Mouse (Mus musculus): ENCODE measurements around the gene Tpi1. TPM values are rescaled to one million over a fixed set of nuclear protein-coding genes. Genes with fewer than 3 reads are reported as not detected.
"Not testable (repeated sequence)": the region's sequence is repeated elsewhere in the genome, so short reads cannot be mapped to it uniquely, and the experiment has no call there.

Tpi1 gene
- total and polyA plus RNA-seq, 2 experiments from 2014 or later = 1,142 to 1,544 TPM

DNA sequence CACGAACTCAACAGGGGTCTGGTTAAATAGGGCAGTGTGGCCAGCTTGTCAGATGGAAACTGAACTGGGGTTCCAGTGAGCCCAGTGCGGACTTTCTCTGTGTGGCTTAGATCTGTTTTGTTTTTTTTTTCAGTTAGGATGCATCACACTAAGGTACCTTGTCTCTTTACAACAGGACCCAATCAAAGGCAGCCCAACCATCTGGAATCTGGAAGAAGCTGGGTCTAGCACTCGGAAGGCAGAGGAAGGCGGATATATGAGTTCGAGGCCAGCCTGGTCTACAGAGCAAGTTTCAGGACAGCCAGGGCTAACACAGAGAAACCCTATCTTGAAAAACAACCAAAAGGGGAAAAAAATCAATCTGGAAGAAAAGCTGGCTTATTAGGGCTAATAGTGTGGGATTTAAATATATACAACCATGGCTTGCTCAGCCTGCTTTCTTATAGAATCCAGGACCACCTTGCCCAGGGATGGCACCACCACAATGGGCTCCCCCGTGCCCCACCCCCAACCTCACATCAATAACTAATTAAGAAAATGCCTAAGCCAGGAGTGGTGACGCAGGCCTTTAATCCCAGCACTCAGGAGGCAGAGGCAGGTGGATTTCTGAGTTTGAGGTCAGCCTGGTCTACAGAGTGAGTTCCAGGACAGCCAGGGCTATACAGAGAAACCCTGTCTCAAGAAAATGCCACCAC lies 7.5 kb downstream of the Tpi1 start:
- Histone ChIP-seq H3K4me2 (ENCODE audit: low read depth, low read length) (peak overlapping the region; percentile 58), H3K4me1 (ENCODE audit: control insufficient read depth, insufficient read depth) (peaks cover 10% of the 10 kb centered on the region), H3K9ac (replicated peaks; ENCODE audit: low read depth, low read length) (no peak overlapping the region; the same call in 1 of the 2 replicates), H3K36me3 (replicated peaks; ENCODE audit: control insufficient read depth, insufficient read depth, low read length) (peaks cover 9% of the 10 kb centered on the region), H3K27ac (ENCODE audit: low read depth) (peak overlapping the region; percentile 84), H3K9me3 (replicated peaks; ENCODE audit: control insufficient read depth, low read length) (no peaks in the 10 kb centered on the region), H3K4me3 (ENCODE audit: low read depth, low read length) (peak overlapping the region; percentile 44; the same call in 1 of the 2 replicates), H3K27me3 (ENCODE audit: control insufficient read depth, insufficient read depth, low read length) (no peaks in the 10 kb centered on the region)
- ATAC-seq (ENCODE audit: insufficient read depth, low read depth) (no peak), DNase-seq (ENCODE audit: low spot score) (no peak)
- 78% methylated on average over 7 of the region's 7 CpGs for WGBS
- TF ChIP-seq CTCF (IDR thresholded peaks at IDR 0.05; ENCODE audit: low read depth) = no peak
- TF ChIP-seq EP300 (IDR thresholded peaks at IDR 0.05; ENCODE audit: low read depth) = no peak

DNA sequence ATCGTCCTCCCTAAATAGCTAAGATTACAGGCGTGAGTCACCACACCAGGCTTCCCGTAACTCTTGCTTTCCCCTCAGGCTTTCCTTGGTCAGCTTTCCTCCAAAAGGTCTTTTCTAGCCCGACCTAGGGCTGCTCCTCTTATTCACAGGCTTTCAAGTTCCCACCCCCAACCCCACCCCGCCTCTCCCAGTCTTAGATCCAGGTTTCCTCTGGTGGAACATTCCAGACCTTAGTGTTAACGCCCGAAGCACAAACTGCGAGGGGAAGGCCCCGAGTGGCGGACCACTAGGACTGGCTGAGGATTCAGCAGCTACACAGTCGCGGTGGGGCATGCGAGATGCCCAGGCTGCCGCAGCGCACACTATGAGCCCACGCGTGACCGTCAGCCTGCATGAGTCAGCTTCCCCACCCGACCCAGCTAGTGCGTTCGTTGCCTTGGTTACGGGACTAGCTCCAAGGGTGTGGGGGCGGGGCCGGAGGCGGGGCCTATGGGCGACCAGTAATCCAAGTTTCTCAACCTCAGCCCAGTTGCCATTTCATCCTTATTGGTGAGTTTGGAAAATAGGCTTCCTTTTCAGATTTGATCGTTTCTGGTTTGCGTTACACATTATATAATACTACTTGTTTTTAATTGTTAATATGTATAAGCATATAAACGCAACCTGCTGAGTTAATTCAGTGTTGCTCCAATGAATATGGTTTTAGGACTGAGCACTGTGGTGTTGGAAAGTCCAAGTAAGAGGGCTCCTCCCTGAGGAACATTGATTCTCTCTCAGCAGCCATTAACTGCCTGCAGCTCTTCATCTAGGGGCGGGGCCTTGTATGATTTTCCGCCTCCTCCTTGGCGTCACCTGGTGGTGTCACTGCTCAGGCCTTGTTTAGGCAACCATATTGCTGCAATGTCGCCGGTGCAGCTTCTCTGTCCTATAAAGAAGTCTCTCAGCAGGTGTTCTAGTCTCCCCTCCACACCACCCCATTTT lies 8.5 kb downstream of the Tpi1 start:
- Histone ChIP-seq H3K9ac (replicated peaks; ENCODE audit: low read depth, low read length) (no peak overlapping the region; the same call in 1 of the 2 replicates), H3K36me3 (replicated peaks; ENCODE audit: control insufficient read depth, insufficient read depth, low read length) (0 out of 2 replicates have a peak, but pooled peaks cover 5% of the 10 kb centered on the region), H3K27ac (ENCODE audit: low read depth) (peak overlapping the region; percentile 84), H3K27me3 (ENCODE audit: control insufficient read depth, insufficient read depth, low read length) (no peaks in the 10 kb centered on the region), H3K4me1 (ENCODE audit: control insufficient read depth, insufficient read depth) (peaks cover 10% of the 10 kb centered on the region), H3K4me3 (ENCODE audit: low read depth, low read length) (peak overlapping the region; percentile 44), H3K4me2 (ENCODE audit: low read depth, low read length) (peak overlapping the region; percentile 58), H3K9me3 (replicated peaks; ENCODE audit: control insufficient read depth, low read length) (no peaks in the 10 kb centered on the region)
- 2% methylated on average over 34 of the region's 34 CpGs for WGBS
- peak; percentile 92 for DNase-seq (ENCODE audit: low spot score)
- peak; percentile 37; the same call in 1 of the 2 replicates for TF ChIP-seq EP300 (IDR thresholded peaks at IDR 0.05; ENCODE audit: low read depth)
- TF ChIP-seq CTCF (IDR thresholded peaks at IDR 0.05; ENCODE audit: low read depth) = peak; percentile 39
- ATAC-seq (ENCODE audit: insufficient read depth, low read depth) = peak; percentile 71

- no peaks in the 10 kb centered on the region for H3K9me3 ChIP-seq (replicated peaks; ENCODE audit: control insufficient read depth, low read length)
- no peaks in the 10 kb centered on the region for H3K27me3 ChIP-seq (ENCODE audit: control insufficient read depth, insufficient read depth, low read length)
- 87% methylated on average over 3 of the region's 3 CpGs for whole genome bisulfite sequencing
- no peak overlapping the region for H3K27ac ChIP-seq (ENCODE audit: low read depth)
- H3K4me2 ChIP-seq (ENCODE audit: low read depth, low read length) = no peak overlapping the region
- H3K36me3 ChIP-seq (replicated peaks; ENCODE audit: control insufficient read depth, insufficient read depth, low read length) = no peaks in the 10 kb centered on the region
- DNase-seq (ENCODE audit: low spot score) (no peak), ATAC-seq (ENCODE audit: insufficient read depth, low read depth) (no peak)
- no peak overlapping the region for H3K4me3 ChIP-seq (ENCODE audit: low read depth, low read length)
- H3K9ac ChIP-seq (replicated peaks; ENCODE audit: low read depth, low read length) = no peak overlapping the region
- TF ChIP-seq EP300 (IDR thresholded peaks at IDR 0.05; ENCODE audit: low read depth) (no peak), CTCF (IDR thresholded peaks at IDR 0.05; ENCODE audit: low read depth) (no peak)
- H3K4me1 ChIP-seq (ENCODE audit: control insufficient read depth, insufficient read depth) = peaks cover 10% of the 10 kb centered on the region
Measured at GRCm38 (mm10) chr6:124804341-124804740, 9.8 kb downstream of the Tpi1 start.

GRCm38 (mm10) chr6:124803691-124804090 lies 10.4 kb downstream of the Tpi1 start:
- WGBS = 93% methylated on average over 4 of the region's 4 CpGs
- H3K9me3 ChIP-seq (replicated peaks; ENCODE audit: control insufficient read depth, low read length); ATAC-seq (ENCODE audit: insufficient read depth, low read depth); H3K27ac ChIP-seq (ENCODE audit: low read depth); H3K9ac ChIP-seq (replicated peaks; ENCODE audit: low read depth, low read length); H3K27me3 ChIP-seq (ENCODE audit: control insufficient read depth, insufficient read depth, low read length); DNase-seq (ENCODE audit: low spot score); H3K4me3 ChIP-seq (ENCODE audit: low read depth, low read length); H3K36me3 ChIP-seq (replicated peaks; ENCODE audit: control insufficient read depth, insufficient read depth, low read length); H3K4me1 ChIP-seq (ENCODE audit: control insufficient read depth, insufficient read depth); H3K4me2 ChIP-seq (ENCODE audit: low read depth, low read length): not testable (repeated sequence)

DNA sequence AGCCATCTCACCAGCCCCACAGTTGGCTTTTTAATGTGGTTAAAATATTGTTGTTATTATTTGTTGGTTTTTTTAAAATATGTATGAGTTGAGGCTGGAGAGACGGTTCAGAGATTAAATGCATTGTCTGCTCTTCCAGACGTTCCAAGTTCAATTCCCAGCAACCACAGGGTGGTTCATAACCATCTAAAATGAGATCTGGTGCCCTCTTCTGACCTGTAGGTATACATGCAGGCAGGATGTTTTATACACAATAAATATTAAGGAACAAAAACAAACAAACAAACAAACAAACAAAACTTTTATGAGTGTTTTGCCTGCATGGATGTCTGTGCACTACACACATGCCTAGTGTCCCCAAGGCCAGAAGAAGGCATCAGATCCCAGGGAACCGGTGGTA lies 11.0 kb downstream of the Tpi1 start:
- DNase-seq (ENCODE audit: low spot score) (no peak), ATAC-seq (ENCODE audit: insufficient read depth, low read depth) (no peak)
- H3K36me3 ChIP-seq (replicated peaks; ENCODE audit: control insufficient read depth, insufficient read depth, low read length) = no peaks in the 10 kb centered on the region
- no peak overlapping the region for H3K4me2 ChIP-seq (ENCODE audit: low read depth, low read length)
- WGBS = 77% methylated on average over 3 of the region's 3 CpGs
- TF ChIP-seq EP300 (IDR thresholded peaks at IDR 0.05; ENCODE audit: low read depth) = no peak
- no peak for TF ChIP-seq CTCF (IDR thresholded peaks at IDR 0.05; ENCODE audit: low read depth)
- no peak overlapping the region for H3K27ac ChIP-seq (ENCODE audit: low read depth)
- no peak overlapping the region for H3K4me3 ChIP-seq (ENCODE audit: low read depth, low read length)
- no peaks in the 10 kb centered on the region for H3K27me3 ChIP-seq (ENCODE audit: control insufficient read depth, insufficient read depth, low read length)
- no peaks in the 10 kb centered on the region for H3K9me3 ChIP-seq (replicated peaks; ENCODE audit: control insufficient read depth, low read length)
- H3K4me1 ChIP-seq (ENCODE audit: control insufficient read depth, insufficient read depth) = peaks cover 7% of the 10 kb centered on the region
- no peak overlapping the region for H3K9ac ChIP-seq (replicated peaks; ENCODE audit: low read depth, low read length)

DNA sequence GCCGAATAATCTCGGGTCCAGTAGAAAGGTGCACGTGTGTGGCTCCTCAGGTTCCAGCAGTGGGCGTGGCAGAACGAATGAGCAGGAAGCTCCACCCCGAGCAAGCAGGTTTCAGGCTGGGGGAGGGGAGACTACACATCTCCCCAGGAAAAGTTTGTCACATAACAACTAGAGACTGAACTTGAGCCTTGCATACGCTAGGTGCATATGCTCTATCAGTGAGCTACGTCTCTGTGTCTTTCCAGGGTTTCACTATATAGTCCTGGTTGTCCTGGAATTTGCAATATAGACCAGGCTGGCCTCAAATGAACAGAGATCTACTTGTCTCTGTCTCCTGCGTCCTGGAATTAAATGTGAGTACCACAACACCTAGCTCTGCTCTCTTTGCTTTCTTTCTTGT lies 11.7 kb downstream of the Tpi1 start:
- not testable (repeated sequence) for H3K36me3 ChIP-seq (replicated peaks; ENCODE audit: control insufficient read depth, insufficient read depth, low read length); ATAC-seq (ENCODE audit: insufficient read depth, low read depth); H3K27ac ChIP-seq (ENCODE audit: low read depth); H3K4me3 ChIP-seq (ENCODE audit: low read depth, low read length); H3K27me3 ChIP-seq (ENCODE audit: control insufficient read depth, insufficient read depth, low read length); DNase-seq (ENCODE audit: low spot score); H3K4me1 ChIP-seq (ENCODE audit: control insufficient read depth, insufficient read depth); H3K9ac ChIP-seq (replicated peaks; ENCODE audit: low read depth, low read length); H3K9me3 ChIP-seq (replicated peaks; ENCODE audit: control insufficient read depth, low read length)
- peak overlapping the region; percentile 44 for H3K4me2 ChIP-seq (ENCODE audit: low read depth, low read length)
- 16% methylated on average over 6 of the region's 9 CpGs for WGBS
